Mouse (Mus musculus) thymus, postnatal 10 days (tissue): ENCODE data around the gene Cpd.

Experiments used
- DNase-seq, 2 experiments: peaks; one replicate each; pipeline ENCODE4 v3.0.0; 2021; ENCODE audit warnings: low spot score in 2 of 2

Gene Cpd

DNA sequence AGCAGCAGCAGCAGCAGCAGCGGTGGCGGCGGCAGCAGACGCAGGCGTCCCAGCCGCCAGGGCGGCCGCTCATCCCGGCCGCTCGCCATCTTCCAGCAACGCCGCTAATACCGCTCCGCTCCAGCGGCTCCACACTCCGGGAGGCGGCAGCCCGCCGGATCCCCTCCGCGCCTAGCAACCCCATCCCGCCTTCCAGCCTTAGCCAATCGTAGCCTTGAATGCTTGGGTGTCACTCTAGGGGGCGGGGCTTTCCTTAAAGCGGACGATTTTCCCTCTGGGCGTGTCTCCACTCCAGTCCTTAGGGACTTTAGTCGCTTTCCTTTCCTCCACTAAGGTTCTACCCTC is at the start of gene Cpd:
Gene Cpd, minus strand, starts transcription at position 141 of the 345 bp plus-strand sequence.
- peak; percentile 68 to 78 for DNase-seq

DNA sequence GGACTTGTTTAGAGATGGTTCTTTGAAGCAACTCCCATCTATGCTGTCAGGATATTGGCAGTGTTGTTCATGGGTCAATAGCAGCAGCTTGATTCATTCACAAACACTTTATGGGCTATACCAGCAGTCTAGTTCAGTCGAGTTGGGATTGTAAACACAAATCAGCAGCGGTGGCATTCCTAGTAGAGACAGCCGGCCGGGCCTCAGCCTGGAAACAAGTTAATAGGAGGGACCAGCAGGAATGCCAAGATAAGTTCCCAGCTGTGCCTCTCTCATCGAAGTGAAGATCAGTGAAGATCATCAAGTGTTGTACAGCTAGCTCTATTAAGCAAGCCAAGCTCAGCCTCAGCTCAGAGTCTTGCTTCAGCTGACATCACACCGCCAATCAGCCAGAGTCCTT is 49.5 kb upstream of the Cpd start:
- DNase-seq = no peak

DNA sequence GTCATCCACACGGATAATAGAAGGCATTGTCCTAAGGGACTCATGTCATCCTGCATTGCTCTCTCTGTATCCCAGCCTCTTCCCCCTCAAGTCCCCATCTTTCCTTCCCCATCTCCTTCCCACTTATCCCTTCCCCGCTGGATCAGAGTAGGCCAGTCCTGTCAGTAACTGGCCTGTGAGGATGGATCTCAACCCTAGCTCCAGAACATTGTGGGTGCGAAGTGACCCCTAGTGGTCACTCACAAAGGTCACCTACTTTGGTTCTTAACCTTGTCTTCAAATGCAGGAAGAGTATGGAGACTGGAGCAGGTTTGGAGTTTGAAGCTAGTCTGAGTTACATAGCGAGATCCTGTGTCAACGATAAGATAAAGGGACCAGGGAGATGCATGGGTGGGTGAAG is 47.4 kb upstream of the Cpd start:
- DNase-seq = peak in 1 of 2 experiments; percentile 10

DNA sequence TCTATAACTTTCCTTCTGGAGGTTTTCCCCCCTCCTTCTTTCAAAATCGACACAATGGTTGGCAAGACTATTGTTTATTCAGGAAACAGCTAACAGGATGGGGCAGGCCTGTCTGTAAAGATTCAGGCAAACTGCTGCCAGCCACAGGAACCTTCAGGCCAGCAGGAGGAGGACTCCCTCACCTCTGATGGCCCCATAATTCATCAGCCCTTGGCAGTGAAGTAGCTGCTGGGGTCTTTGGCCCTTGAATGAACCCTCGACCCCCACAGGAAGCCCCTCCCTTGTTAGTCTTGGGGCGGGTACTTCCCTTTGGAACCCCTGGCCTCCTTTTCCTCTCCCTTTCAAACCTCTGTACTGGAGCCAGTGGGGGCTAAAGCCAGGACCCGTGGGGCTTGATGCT is 46.8 kb upstream of the Cpd start:
- DNase-seq = no peak

DNA sequence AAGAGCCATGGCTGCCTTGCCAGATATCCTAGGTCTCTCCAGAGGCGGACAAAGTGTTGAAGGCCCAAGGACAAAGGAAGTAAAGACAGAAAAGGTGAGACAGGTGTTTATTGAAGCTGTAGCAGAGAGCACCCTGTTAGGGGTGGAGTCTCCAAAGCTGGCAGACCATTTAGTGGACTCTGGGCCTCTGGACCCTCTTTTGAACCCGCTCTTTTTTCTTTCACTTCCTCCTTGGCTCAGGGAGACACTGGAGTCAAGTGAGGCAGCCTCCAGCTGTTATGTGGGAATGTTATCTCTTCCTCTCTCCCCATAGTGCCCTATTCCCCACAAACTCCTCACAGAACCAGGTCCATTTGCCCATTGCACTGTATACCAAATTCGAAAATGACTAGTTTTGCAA is 46.2 kb upstream of the Cpd start:
- DNase-seq = no peak

DNA sequence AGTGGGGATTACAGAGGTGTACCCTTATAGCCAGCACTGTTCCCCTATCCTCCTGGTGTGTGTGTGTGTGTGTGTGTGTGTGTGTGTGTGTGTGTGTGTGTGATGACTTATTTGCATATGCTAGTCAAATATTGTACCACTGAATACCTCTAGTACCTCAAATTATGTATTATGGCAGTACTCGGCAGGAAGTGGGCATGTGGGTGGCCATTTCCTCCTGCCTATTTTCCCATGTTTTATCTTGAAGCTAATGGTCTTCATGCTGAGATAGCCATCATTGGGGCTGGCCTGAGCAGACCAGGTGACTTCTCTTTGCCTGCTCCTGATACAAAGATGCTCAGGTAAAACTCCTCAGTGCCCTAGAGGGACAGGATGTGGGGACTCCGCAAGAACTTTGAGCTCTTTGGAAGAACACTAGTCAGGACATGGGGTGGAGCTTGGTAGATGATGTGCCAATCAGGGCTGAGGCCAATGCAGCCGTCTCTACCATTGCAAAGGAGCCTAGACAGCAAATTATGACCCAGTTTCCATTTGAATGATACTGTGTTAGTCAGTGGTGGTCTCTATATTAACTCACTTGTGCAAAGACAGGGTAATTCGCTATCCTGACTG is 45.0 kb upstream of the Cpd start:
- no peak for DNase-seq

DNA sequence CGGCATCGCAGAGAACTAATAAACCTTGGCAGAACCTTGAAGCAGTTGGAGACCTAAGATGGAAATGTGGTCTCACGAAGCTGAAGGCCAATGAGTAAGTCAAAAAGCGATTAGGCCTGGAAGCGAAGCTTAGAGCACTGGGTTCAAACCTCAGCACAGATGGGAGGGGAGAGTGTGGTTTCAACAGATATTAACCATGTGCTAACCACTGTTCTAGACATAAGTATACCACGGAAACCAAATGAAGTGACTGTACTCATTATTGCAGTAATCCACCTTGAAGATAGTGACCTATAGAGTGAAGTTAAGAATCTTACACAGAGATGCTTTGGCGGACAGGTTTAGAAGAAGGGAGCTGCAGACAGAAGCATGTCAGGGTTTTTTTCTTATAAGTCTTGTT is 44.4 kb upstream of the Cpd start:
- no peak for DNase-seq

DNA sequence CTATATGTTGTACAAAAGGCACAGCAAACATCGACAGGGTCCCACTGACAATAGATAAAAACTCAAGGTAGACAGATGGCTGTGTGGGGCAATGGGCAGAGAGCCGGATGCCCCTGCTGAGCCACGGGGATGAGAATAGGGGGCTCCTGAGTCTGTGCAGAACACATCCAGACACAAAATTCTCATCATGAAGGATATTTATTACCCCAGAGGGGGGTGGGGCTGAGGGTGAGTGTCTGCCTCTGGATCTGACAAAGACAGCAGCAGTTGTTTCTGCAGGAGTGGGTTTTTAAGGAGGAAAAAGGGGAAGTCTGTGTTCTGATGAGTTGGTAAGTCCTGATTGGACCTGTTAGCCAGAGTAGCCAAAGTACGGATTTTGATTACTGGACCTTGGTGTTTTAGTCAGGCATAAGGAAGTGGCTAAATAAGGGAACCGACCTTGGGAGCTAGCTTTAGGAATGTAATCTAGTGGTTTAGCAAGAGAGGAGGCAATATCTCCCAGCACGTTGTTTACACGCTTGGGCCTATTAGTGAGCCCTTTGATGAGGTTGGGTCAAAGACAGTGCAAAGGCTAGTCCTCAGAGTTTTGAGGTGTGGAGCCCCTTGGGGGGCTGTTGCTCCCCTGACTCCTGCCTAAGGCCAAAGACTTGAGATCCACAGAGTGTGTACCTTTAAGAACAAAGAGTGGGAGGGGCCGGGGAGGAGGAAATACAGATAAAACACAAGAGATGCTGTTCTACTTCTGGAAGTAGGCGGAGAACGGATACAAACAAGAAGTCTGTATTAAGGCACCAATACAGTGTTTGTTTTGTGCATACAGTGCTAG is 42.7 kb upstream of the Cpd start:
- peak; percentile 20 to 39 for DNase-seq

DNA sequence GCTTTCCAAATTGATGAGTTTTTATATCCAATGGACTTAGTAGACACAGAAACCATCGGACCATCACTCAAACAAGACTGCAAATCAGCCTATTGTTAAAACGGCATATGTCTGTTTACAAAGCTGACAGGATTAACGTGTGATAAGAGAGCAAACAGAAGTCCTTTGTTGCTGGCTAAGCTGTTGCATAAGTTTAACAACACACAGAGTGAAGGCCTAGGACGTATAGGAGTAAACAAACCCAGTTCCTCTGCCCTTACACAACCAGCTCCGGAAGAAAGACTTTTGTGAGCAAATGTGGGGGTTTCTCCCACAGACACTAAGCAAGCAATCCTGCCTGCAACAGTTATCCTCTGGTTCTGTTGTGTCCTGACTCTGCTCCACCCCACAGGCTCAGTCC is 37.6 kb upstream of the Cpd start:
- no peak for DNase-seq

DNA sequence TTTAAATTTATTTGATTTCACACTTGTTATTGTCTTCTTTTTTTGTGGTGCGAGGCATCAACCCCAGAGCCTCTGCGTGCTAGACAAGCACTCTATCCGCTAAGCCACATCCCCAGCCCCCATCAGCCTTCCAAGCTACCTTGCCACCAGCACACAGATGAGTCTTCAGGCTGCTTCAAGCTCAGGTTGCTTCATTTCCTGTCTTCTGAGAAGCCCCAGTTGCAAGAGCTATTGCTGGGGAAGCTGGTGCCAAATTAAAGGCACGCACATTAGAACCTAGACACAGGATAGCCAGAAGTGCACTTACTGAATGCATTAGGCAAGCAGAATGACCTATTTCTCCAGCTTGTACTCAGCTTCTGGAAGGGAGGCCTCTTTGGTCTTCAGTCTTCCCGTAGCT is 33.0 kb upstream of the Cpd start:
- peak; percentile 28 to 44 for DNase-seq

DNA sequence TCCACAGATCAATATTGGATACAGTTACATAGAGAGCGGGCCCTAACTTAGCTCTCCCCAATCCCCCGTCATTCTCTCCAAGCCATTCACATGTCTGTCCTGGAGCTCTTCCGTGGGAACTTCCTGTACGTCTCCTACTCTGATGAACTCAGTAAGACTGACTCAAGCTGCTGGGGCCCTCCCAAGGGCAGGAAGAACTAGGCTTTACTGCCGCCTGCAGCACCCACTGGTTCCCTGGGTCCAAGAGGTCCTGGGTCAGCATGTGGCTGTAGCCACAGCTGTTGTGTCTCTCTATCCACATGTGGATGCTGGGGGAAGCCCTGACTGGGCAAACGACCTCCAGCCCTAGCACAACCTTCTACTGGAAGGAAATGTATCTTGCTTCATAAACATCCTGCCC is 27.9 kb upstream of the Cpd start:
- DNase-seq = no peak

DNA sequence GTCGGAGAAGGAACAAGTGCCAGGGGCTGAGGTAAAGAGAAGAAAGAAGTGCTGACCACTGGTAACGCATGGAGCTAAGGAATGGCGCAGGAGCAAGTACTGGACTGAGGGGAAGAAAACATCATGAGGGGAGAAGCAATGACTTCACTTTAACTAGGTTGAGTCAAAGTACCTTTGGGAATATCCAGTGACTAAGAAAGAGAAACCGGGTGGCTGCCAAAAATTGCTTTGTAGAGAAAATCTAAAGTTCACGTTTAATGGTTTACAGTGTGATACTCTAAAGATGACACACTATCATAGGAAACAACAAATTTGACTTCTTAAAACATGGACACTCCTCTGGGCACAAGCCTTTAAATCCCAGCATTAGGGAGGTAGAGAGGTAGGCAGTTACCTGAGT is 27.0 kb upstream of the Cpd start:
- DNase-seq = no peak

DNA sequence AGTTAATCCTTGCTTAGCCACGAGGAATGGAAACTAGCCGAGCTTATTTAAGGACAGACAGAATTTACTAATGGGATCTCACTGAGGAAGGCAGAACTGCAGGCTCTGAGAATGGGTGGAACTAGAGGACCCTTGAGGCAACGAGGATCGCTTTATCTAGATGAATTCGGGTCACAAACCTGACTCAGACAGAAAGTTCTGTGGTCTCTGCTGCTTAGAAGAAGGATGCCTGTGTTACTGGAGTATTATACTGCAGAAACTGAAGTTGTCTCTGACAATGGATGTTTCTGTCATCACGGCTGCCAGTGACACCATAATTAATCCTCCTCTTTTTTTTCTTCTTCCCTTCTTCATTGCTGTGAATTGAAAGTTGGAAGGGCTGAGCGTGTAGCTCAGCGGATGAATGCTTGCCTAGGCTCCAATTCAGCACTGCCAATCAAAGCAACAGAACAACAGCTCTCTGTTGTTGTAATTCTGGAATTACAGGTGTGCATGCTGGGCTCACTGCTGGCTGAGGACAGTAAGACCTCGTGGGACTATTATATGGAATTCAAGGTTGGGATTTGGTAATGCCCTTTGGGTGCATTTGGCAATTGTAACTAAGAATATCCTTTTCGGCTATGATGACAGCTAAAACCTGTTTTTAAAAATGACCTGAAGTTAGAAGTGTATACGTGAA is 25.9 kb upstream of the Cpd start:
- no peak for DNase-seq

DNA sequence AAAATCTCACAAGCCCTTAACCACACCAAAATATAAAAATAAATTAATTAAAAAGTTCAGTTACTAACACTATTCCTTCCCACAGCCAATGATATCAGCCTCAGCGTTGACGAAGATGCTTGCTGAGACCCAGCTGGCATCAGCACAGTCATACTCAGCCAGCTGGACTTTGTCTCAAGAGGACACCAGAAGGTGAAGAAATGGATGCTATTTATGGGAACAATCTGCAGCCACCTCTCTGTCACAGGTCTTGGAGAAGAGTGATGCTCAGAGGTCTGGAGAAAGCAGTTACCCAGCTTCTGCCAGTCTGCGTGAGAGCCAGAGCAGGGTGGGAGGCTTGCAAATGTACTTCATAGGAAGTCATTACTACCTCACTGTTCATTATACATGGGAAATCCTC is 14.4 kb upstream of the Cpd start:
- no peak for DNase-seq

DNA sequence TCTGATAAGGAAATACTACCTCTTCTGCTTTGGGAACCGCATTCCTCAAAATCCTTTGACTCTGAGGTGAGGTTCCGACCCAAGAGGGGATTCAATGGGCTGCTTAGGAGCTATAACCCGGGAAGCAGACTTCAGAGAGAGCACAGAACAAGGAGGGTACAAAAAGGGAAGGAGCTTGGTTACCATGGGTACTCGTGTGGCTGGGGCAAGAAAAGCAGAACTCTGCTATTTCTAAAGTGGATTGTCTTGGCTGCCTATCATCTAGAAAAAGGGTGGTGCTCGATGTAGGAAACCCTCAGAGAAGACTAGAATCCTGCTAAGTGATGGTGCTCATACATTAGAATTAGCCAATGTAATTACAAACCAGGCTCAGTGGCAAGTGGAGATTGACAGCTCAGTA is 12.4 kb upstream of the Cpd start:
- no peak for DNase-seq

DNA sequence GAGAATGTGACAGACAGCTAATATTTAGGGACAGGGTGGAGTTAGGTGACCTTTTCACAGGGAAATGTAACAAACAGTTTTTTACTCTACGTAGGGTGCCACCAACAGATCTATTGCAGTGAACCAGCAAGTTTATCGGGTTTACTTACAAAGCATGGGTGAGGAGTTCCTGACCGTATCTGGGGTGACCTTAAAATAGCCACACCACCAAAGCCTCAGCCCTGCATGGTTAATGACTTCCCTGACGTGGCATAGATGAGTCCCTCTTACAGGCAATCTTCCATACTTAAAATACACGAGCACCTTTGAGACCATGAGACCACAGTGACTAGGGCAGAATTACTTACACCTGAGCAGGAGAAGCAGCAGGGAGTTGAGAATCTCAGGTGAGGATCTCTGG is 12.0 kb upstream of the Cpd start:
- no peak for DNase-seq

DNA sequence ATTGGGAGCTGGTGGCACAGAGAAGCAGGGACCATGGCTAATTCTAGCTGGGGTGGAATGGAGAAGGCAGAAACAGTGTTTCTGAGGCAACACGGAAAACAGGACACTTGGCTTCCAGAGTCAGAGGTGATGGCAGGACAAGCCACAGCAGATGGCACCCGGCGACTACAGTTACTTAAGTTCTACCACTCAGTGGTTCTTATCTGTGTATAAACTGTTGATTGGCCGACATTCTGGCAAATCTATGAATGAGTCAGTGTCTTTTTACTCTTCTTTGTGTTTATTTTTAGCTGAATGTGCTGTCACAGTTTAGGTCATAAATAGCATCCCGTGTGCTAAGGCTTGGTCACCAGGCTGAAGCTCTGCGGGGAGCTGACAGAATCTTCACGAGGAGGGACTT is 10.3 kb upstream of the Cpd start:
- no peak for DNase-seq

DNA sequence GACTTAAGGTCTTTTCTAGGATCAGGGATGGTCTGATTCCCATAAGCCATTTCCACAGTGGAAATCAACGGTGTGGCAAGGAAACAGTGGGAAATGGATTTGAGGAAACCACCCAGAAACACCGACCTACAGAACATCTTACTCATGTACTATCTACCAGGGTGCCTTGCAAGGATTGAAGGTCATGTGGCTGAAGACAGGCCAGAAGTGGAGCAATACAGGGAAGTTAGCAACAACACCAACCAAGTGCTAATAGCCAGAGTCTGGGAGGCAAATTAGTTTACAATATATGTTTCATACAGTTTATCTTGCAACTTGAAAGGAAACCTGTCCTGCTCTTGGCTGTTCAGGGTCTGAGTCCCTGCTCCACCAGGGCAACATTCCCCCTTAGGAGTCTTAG is 9.8 kb upstream of the Cpd start:
- DNase-seq = no peak

DNA sequence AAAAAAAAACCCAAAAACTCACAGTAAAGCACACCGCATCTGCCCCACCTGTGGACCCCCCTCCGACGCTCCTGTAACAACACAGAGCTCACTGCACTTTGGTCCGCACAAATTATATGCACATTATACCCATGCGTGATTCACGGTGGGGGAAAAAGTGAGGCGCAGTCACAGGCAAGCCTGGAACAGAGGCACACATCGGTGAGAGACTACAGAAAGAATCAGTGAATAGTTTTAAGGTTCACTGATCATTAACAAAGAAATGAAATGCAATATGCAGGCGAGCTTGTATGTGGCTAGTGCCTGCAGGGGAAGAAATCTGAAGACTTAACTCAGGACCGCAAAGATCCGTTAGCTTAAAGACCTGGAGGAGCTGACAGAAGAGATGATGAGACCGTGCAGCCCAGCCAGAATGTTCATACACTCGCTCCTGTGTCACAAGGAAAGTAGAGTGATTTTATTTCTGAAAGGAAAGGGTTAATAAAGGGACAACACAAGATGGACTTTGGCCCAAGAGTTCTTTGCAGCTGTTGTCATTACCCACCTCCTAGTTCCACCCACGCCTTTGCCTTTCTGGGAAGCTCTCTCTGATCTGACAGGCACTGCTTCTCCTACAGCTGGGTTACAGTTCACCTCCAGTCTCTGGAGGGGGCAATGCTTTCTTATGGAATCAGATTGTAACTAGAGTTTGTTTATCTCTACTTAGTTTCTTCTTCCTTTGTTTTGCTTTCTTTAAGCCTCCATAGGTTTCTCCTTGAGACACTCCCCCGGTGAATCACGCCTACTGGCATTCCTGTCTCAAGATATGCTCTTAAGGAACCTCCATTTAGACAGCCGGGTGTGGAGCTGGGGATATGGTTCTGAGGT is 7.9 kb upstream of the Cpd start:
- DNase-seq = no peak

DNA sequence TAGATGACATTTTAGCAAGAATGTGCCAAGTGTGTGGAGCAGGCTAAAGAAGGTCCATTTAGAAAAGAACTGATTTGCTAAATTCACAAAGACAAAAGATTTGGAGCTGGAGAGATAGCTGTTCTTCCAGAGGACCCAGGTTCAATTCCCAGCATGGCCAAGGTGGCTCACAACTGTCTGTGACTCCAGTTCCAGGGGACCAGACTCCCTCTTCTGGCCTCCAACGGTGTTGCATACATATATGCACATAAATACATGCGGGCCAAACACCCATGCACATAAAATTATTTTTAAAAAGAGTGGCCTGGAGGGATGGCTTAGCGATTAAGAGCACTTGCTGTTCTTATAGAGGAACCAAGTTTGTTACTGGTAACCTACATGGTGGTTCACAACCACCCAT is 4.7 kb upstream of the Cpd start:
- no peak for DNase-seq

DNA sequence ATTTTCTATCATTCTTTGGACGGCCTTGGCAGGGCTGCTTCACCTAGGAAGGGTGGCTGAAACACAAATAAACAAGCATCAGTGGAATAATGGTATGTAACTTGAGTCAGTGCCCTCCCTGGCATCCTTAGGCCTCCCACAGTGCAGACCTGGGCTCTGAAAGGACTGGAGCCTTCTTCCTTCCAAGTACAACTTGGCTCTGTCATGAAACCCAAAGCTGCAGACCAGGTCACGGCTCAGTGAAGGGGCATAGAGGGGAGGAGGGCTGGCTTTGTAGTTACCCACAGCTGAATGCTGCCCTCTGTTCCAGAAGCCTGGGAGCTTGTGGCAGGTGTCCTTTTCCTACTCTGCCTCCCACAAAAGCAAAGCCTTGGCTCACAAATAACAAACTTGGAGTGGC is 2.8 kb upstream of the Cpd start:
- DNase-seq = no peak

DNA sequence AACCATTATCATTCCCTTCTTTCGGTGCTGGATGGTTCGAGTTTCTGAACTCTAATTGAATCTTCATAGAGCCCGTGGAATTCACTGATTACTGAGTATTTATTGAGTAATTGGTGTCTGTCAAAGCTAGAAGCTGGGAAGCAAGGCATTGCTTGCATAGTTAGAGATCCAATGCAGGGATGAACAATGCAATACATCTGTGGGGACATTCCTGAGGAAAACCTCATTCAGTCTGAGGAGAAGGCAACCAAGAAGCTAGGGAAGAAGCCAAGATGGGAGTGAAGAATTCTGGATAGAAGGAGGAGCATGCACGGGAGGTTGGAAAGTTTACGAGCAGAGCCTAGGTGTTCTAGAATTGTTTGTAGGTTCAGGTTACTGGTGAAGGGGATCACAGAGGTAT is 1.3 kb upstream of the Cpd start:
- no peak for DNase-seq
